Mouse (Mus musculus) NIH3T3 (cell line): ENCODE results near the gene Atp2c1.
A peak's percentile ranks its signal among the peaks of the same experiment; 100 is the strongest.

Experiments used
- DNase-seq: peaks from one replicate; pipeline ENCODE4 v3.0.0-alpha.2; 2012; ENCODE audit warnings: low read depth

Atp2c1 gene

DNA sequence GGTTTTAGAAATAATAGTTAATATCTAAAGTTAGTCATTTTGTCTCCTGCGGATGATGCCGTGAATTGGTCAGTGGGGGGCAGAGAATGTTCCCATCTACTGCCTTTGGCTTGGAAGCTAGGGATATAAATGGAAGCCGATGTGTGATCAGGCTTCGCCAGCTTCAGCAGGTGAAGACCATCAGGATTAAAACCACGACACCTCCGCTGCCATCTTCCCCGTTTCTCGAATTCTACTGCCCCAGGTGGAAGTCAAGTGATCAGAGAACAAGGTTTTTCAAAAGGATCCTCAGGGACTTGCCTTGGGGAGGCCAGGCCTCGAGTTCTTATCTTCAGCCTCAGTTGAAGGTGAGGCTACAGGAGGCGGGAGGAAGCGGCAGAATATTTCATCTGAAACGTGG, at the start of gene Atp2c1:
TSS of gene Atp2c1 (minus strand) at position 101 of the 400 bp plus-strand sequence.
- DNase-seq, result no peak

DNA sequence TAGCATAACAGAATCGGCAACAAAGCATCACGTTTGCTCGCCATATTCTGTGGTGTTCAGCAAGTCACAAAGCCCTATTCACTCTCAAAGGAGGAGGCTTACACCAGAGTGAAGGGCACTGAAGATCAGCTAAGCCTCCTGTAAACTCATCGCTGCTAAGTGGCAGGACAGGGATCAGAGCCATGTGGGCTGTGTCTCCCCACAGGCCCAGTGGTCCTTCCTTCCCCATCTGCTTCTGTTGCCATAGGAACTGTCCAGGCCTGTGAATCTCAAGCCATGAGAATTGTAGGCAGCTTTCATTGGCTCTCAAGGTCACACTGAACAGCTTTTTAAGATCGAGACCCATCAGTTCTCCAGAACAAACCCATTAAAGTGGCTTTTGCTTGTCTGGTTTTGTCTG, 30.3 kb upstream of the Atp2c1 start:
- DNase-seq, result no peak

- DNase-seq, result peak; percentile 17
Measured at GRCm38 (mm10) chr9:105556141-105556735, 29.1 kb upstream of the Atp2c1 start.

DNA sequence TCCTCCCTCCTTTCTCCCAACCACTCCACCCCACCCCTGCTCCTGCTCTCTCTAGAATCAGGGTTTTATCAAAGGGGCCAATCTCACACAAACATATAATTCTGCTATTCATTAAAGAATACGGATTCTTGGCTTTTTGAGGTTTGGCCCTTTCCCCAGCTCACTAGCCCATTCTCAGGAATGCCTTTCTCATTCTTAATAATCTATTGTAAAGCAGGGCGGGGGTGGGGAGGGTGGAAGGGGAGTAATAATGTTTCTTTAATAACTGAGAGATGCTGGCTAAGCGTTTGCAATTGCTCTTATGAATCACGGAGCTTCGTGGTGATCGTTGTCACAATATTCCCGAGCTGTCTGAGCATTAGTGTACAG, 27.3 kb upstream of the Atp2c1 start:
- peak; percentile 38 for DNase-seq

DNA sequence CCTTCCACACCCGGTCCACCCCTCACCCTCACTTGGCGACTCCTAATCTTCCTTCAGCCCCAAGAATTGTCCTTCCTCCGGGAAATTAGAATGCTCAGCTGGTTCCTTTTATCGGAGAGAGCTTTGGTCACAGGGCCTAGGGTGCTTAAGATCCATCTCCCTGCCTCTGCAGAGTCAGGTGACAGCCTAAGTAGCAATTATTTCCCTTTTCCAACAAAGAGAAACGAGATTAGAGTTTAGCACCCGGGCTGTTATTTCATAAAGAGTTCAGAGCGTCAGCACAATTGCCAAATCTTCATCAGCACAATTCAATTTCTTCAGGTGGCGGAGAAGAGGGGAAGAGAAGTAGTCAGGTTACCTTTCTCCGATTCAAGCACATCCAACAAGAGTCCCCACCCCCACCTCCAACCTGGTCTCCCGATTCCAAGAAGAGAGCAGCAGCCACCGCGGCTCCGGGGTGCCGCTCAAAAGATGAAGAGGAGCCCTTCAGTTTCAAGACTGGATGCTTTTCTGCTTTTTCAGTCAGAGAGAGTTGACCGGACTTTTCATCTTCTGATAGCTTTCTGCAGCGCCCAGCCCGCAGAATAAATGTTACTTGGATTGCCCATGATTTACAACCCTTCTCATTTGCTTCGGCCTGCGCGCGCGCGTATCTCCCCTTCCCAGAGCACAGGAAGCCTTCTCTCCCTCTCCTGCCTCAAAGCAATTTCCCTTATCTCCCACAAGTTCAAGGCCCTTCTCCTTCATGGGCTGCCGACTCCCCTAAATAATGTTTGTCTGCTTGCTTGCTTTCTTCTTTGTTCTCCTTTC, 26.7 kb upstream of the Atp2c1 start:
- DNase-seq, result no peak

DNA sequence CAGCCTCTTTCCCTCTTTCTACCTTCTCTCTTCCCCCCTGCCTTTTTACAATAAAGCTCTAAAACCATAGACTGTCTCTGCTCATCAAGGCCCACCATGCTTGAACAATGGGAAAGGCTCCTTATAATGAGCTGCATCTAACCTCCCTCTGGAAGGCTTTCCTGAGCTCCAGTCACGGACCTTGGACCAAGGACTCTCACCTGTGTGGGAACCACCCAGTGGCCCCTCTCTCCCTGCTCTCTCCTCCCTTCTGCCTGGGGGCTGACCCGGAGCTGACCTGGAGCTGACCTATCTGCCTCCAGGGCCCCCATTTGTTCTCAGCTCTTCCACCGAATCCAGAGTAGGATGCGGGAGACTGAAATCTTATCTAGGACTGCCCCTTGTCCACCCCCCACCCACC, 24.3 kb upstream of the Atp2c1 start:
- DNase-seq, result no peak

DNA sequence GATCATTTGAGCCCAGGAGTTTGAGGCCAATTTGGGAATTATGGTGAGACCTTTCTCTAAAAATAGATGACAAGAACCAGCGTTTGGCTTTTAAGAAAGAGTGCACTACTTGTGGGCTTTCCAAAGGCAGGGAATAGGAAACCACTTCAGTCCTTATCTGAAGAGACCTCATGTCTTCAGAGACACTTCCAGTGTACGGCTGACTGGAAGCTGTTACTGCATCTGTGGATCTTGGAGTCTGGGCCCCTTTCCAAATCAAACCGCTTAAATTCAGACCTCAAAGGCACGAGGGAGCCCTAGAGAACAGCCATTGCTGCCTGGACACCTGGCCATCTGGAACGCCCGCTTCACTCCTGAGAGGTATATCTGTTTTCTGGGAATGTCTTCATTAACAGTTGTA, 22.0 kb upstream of the Atp2c1 start:
- peak; percentile 6 for DNase-seq

- no peak for DNase-seq
Measured at GRCm38 (mm10) chr9:105544013-105544750, 17.1 kb upstream of the Atp2c1 start.

DNA sequence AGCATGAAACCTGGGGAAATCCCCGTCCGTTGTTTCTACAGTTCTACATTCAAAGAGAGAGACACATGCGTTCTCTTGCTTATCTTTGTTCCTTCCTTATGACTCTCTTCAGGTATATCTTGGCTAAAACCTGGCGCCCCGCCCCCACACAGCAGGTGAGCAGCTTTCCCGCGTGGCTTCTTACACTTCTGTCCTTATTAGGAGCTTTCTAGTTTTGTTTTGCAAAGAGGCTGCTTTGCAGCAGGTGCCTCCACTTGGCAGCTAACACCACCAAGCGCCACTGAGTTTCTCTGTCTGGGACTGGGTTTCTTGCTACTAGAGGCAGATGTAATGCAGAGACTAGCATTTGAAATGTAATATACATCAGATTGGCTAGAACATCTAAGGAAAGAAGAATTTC, 10.4 kb upstream of the Atp2c1 start:
- DNase-seq, result no peak

DNA sequence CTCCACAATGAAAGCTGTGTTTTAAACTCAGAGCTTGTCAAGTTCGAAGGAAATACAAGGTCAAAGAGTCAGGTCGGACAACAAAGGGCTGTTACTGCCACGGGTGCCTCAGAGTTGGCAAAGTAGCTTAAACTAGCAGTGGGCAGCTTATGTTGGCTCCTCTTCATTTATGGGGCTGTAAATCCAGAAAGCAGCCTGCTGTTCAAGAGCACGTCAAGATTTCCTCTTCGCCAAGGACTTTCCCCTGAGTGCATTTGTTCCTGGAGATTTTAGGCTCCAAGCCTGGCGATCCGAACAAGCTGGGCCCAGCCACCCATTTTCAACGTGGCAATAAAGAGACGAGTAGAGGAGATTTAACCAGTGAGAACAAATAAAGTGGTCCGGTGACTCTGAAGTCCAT, 9.8 kb upstream of the Atp2c1 start:
- DNase-seq, result no peak

DNA sequence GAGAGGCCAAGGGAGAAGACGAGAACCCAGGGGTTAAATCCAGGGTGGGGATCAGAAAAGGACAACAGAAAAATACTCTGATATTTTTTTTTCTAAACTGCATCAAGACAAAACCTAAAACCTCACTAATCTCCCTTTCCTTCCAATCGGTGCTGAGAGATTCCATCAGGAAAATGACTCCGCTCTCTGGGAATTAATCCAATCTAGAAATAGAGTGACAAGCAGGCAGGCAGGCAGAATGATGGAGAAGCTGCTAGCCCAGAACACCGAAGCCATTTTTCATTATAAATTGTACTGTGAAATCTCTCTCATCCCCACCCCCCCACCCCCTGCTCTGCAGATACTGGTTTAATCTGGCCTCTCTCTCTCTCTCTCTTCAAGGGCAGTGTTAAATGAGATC, 1.8 kb downstream of the Atp2c1 start:
- DNase-seq, result no peak

DNA sequence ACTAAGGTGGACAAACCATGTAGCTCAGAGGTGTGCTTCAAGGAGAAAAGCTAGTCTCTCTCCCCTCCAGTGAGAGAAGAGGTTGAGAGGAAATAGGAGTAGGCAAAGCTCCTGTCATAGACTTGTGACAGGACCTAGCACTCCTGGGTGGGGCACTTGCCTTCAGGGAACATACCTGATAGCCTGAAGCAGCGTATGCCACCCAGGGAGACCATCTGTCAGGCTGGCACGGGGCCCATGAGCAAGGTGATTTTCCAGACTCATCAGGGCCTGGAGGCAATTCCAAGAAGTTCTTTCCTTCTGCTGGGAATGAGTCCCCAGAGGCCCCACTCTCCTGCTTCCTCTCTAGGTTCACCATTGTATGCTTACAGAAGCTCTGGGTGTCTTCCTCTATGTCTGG, 4.1 kb downstream of the Atp2c1 start:
- DNase-seq, result no peak

- peak; percentile 13 for DNase-seq
Measured at GRCm38 (mm10) chr9:105522063-105522462, 5.1 kb downstream of the Atp2c1 start.

DNA sequence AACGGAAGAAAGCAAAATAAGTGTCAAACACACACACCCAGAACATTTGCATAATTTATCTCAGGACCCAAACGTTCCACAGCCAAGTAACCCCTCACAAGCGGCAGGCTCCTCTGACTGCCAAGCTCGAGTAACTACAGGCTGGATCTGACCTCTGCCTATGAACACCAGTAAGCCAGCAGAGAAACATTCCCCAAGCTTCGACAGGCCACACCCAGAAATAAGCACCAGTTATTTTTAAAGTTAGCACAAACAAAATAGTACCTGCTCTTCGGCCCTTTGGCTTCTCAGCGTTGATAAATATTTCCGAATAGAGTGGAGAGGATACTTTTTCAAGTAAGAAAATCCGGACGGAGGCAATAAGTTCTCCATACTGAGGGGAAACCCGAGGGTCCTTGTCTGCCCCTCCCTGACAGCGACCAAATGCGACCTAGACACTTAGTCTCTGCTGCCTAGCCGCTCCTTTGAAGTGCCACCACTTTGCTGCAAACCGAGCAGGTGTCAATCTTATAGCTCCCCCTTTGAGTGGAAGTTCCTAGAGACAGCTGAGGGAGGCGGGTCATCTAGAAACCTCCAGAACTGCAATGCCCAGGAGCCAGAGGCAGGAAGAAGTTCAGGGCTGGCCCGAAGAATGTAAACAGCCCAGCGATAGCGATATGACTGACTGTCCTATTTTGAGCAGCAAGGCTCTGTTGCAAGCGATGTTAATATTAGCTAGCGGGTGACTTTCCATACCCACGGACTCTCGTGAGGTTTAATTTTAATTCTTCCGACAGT, 6.2 kb downstream of the Atp2c1 start:
- DNase-seq, result no peak

- no peak for DNase-seq
Measured at GRCm38 (mm10) chr9:105519278-105519883, 7.7 kb downstream of the Atp2c1 start.

- no peak for DNase-seq
Measured at GRCm38 (mm10) chr9:105503690-105504089, 23.4 kb downstream of the Atp2c1 start.

DNA sequence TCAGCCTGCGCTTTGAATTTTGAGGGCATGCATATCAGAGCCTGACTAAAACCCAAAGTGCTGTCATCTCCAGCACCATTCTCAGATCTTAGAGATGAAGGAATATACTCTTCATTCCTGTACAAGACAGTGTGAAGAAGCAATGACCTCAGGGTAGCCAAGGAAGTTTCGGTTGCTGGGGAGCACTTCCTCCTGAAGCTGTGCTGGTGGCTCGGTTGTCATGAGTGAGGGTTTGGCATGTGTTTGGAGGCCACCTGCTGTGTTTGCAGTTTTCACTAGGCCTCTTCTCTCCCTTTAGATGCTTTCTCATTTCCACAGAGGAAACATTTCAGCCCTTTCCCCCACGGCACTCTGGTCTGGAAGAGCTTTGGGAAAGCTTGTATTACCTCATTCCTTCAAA, 24.7 kb downstream of the Atp2c1 start:
- no peak for DNase-seq

GRCm38 (mm10) chr9:105495316-105496174, 31.6 kb downstream of the Atp2c1 start:
- peak; percentile 78 for DNase-seq

DNA sequence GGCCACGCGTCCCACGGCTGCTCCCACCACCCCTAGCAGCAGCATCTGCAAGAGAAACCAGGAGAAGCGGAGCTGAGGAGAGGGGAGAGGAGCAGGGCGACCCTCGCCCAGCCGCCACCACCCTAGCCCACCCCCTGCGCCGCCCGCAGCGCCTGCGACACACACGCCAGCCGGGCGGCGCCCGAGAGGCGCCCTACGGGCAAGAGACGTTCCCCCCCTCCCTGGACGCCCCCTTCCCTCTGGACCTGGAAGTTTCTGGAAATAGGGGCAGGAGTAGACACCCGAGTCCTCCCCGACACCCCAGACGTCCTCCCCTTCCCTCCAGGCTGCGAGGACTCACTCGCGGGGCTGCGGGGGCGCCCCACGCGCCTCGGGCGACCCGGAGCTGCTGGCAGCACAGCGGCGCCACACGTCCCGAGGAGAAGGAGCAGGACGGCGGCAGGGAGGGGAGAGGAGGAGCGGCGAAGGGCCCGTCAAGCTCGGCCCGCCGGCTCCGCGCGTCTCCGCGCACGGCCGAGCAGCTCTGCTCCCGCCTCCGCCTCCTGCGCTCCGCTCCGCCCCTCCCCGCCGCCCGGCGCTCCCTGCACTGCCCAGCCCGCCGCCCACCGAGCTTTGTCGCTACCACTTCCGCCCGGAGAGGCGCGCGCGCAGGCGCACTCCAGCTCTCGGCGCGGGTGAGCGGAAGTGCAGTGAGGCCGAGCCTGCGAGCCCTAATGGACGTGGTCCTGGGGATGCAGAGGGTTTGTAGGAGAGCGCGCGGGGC, 32.4 kb downstream of the Atp2c1 start:
- peak; percentile 96 for DNase-seq

GRCm38 (mm10) chr9:105492744-105493143, 34.4 kb downstream of the Atp2c1 start:
- DNase-seq, result peak; percentile 59
